Mouse (Mus musculus) A20 (cell line): Measurements from ENCODE around the gene Tbc1d19.

Experiments used
- DNase-seq: peaks from one replicate; pipeline ENCODE4 v3.0.0-alpha.2; 2011; ENCODE audit warnings: low read depth, low spot score

Tbc1d19 gene

GRCm38 (mm10) chr5:53809115-53809991 lies at the start of gene Tbc1d19:
TSS of gene Tbc1d19 (plus strand) at chr5:53809606.
- DNase-seq, result peak; percentile 89

GRCm38 (mm10) chr5:53759912-53760311 lies 49.5 kb upstream of the Tbc1d19 start:
- DNase-seq, result no peak

GRCm38 (mm10) chr5:53760914-53761313 lies 48.5 kb upstream of the Tbc1d19 start:
- DNase-seq, result no peak

- no peak for DNase-seq
These were observed 48.1 kb upstream of the Tbc1d19 start for GRCm38 (mm10) chr5:53761346-53761745.

GRCm38 (mm10) chr5:53784818-53785520 lies 24.4 kb upstream of the Tbc1d19 start:
- DNase-seq, result no peak

GRCm38 (mm10) chr5:53801379-53801778 lies 8.0 kb upstream of the Tbc1d19 start:
- no peak for DNase-seq

GRCm38 (mm10) chr5:53819711-53820110 lies 10.3 kb downstream of the Tbc1d19 start:
- DNase-seq, result no peak

GRCm38 (mm10) chr5:53825886-53826285 lies 16.5 kb downstream of the Tbc1d19 start:
- DNase-seq, result peak; percentile 51

- no peak for DNase-seq
These were observed 25.1 kb downstream of the Tbc1d19 start for GRCm38 (mm10) chr5:53834489-53834888.

GRCm38 (mm10) chr5:53841256-53841655 lies 31.9 kb downstream of the Tbc1d19 start:
- no peak for DNase-seq

- no peak for DNase-seq
These were observed 39.0 kb downstream of the Tbc1d19 start for GRCm38 (mm10) chr5:53848294-53848942.

GRCm38 (mm10) chr5:53852574-53852973 lies 43.2 kb downstream of the Tbc1d19 start:
- DNase-seq, result no peak

GRCm38 (mm10) chr5:53854561-53854960 lies 45.2 kb downstream of the Tbc1d19 start:
- DNase-seq, result no peak

GRCm38 (mm10) chr5:53856011-53856410 lies 46.6 kb downstream of the Tbc1d19 start:
- DNase-seq, result no peak

GRCm38 (mm10) chr5:53865146-53865545 lies 55.7 kb downstream of the Tbc1d19 start:
- DNase-seq, result no peak

GRCm38 (mm10) chr5:53865991-53866390 lies 56.6 kb downstream of the Tbc1d19 start:
- no peak for DNase-seq

GRCm38 (mm10) chr5:53871665-53872312 lies 62.4 kb downstream of the Tbc1d19 start:
- peak; percentile 83 for DNase-seq

GRCm38 (mm10) chr5:53874966-53875365 lies 65.6 kb downstream of the Tbc1d19 start:
- no peak for DNase-seq

- DNase-seq, result no peak
These were observed 71.3 kb downstream of the Tbc1d19 start for GRCm38 (mm10) chr5:53880724-53881123.

GRCm38 (mm10) chr5:53881381-53881990 lies 72.1 kb downstream of the Tbc1d19 start:
- no peak for DNase-seq

- no peak for DNase-seq
These were observed 92.0 kb downstream of the Tbc1d19 start for GRCm38 (mm10) chr5:53901406-53901805.
